ENCODE assay signal across 16 mouse cellular contexts in genomic region chr5:100230038-100230437, GRCm38 (mm10).
"Had no signal": no experiment of that assay in that cellular context is flagged by ENCODE, and none has a peak within 500 bp of the region (broad histone marks: within the 10 kb centered on the region; RNA-seq: fewer than 3 reads in every experiment).

No protein-coding gene starts in this region.

- H3K9ac ChIP-seq: liver, embryonic 15.5 days; liver, postnatal 0 days; lung, embryonic 15.5 days; midbrain, embryonic 12.5 days; neural tube, embryonic 12.5 days; stomach, embryonic 15.5 days had no signal

- H3K4me3 ChIP-seq: liver, embryonic 15.5 days; lung, embryonic 15.5 days; midbrain, embryonic 12.5 days; neural tube, embryonic 12.5 days; stomach, embryonic 15.5 days had no signal

- ATAC-seq: liver, postnatal 0 days; lung, postnatal 0 days had no signal

- H3K27me3 ChIP-seq: liver, embryonic 15.5 days; lung, embryonic 15.5 days; midbrain, embryonic 12.5 days; neural tube, embryonic 12.5 days; stomach, embryonic 15.5 days had no signal

- H3K4me2 ChIP-seq: liver, embryonic 15.5 days; lung, embryonic 15.5 days; midbrain, embryonic 12.5 days; neural tube, embryonic 12.5 days; stomach, embryonic 15.5 days had no signal

- H3K36me3 ChIP-seq: liver, embryonic 15.5 days; lung, embryonic 15.5 days; midbrain, embryonic 12.5 days; neural tube, embryonic 12.5 days; stomach, embryonic 15.5 days had no signal

- H3K27ac ChIP-seq: liver, embryonic 15.5 days; lung, embryonic 15.5 days; macrophage; midbrain, embryonic 12.5 days; neural tube, embryonic 12.5 days; stomach, embryonic 15.5 days had no signal

- DNase-seq: liver, postnatal 0 days; lung, adult 2 months; lung, postnatal 14 days; lung, postnatal 36 days; midbrain, embryonic 14.5 days; right cerebral cortex, postnatal 14 days; thymus, adult 18-20 months; thymus, postnatal 25 days; thymus, postnatal 4 days had no signal

- H3K9me3 ChIP-seq: liver, embryonic 15.5 days; lung, embryonic 15.5 days; midbrain, embryonic 12.5 days; neural tube, embryonic 12.5 days; stomach, embryonic 15.5 days had no signal

- H3K4me1 ChIP-seq: liver, embryonic 15.5 days; lung, embryonic 15.5 days; stomach, embryonic 15.5 days had no signal
